Mouse (Mus musculus): ENCODE measurements at regions not wholly inside any gene's neighbourhood (a gene's known extent, or its start where the extent isn't known, plus 50 kb on each side); places are given as distances from the start of the nearest gene placed in this dataset.
"Not testable (repeated sequence)": the region's sequence is repeated elsewhere in the genome, so short reads cannot be mapped to it uniquely, and the experiment has no call there.

GRCm38 (mm10) chr5:17141555-17141954 is 231.4 kb upstream of the Speer4f2 start:
- no peak for ATAC-seq (replicated peaks; ENCODE audit: low FRiP score, low TSS enrichment, poor library complexity, severe bottlenecking)

- ATAC-seq (replicated peaks; ENCODE audit: low FRiP score, low TSS enrichment, poor library complexity, severe bottlenecking), result no peak
Observed at GRCm38 (mm10) chr5:17174562-17174961, 198.4 kb upstream of the Speer4f2 start.

- no peak for ATAC-seq (replicated peaks; ENCODE audit: low FRiP score, low TSS enrichment, poor library complexity, severe bottlenecking)
Observed at GRCm38 (mm10) chr5:17176771-17177170, 196.2 kb upstream of the Speer4f2 start.

- no peak for ATAC-seq (replicated peaks; ENCODE audit: low FRiP score, low TSS enrichment, poor library complexity, severe bottlenecking)
Observed at GRCm38 (mm10) chr5:17208554-17209283, 164.3 kb upstream of the Speer4f2 start.

GRCm38 (mm10) chr5:17210723-17211245 is 162.2 kb upstream of the Speer4f2 start:
- no peak for ATAC-seq (replicated peaks; ENCODE audit: low FRiP score, low TSS enrichment, poor library complexity, severe bottlenecking)

GRCm38 (mm10) chr5:17223542-17223941 is 149.4 kb upstream of the Speer4f2 start:
- ATAC-seq (replicated peaks; ENCODE audit: low FRiP score, low TSS enrichment, poor library complexity, severe bottlenecking), result not testable (repeated sequence)

- ATAC-seq (replicated peaks; ENCODE audit: low FRiP score, low TSS enrichment, poor library complexity, severe bottlenecking), result no peak
Observed at GRCm38 (mm10) chr5:17247732-17248606, 125.0 kb upstream of the Speer4f2 start.

- ATAC-seq (replicated peaks; ENCODE audit: low FRiP score, low TSS enrichment, poor library complexity, severe bottlenecking), result no peak
Observed at GRCm38 (mm10) chr5:17260541-17261325, 112.2 kb upstream of the Speer4f2 start.

- no peak for ATAC-seq (replicated peaks; ENCODE audit: low FRiP score, low TSS enrichment, poor library complexity, severe bottlenecking)
Observed at GRCm38 (mm10) chr5:17262126-17262525, 110.9 kb upstream of the Speer4f2 start.

GRCm38 (mm10) chr5:17271153-17271552 is 101.8 kb upstream of the Speer4f2 start:
- ATAC-seq (replicated peaks; ENCODE audit: low FRiP score, low TSS enrichment, poor library complexity, severe bottlenecking), result peak; percentile 79

- no peak for ATAC-seq (replicated peaks; ENCODE audit: low FRiP score, low TSS enrichment, poor library complexity, severe bottlenecking)
Observed at GRCm38 (mm10) chr5:17271722-17272479, 101.1 kb upstream of the Speer4f2 start.

GRCm38 (mm10) chr5:17275346-17275745 is 97.6 kb upstream of the Speer4f2 start:
- no peak for ATAC-seq (replicated peaks; ENCODE audit: low FRiP score, low TSS enrichment, poor library complexity, severe bottlenecking)

- no peak for ATAC-seq (replicated peaks; ENCODE audit: low FRiP score, low TSS enrichment, poor library complexity, severe bottlenecking)
Observed at GRCm38 (mm10) chr5:17276782-17277578, 96.0 kb upstream of the Speer4f2 start.

GRCm38 (mm10) chr5:17280203-17280602 is 92.8 kb upstream of the Speer4f2 start:
- ATAC-seq (replicated peaks; ENCODE audit: low FRiP score, low TSS enrichment, poor library complexity, severe bottlenecking), result no peak

GRCm38 (mm10) chr5:17280951-17281350 is 92.0 kb upstream of the Speer4f2 start:
- no peak for ATAC-seq (replicated peaks; ENCODE audit: low FRiP score, low TSS enrichment, poor library complexity, severe bottlenecking)

GRCm38 (mm10) chr5:17289028-17289427 is 84.0 kb upstream of the Speer4f2 start:
- no peak for ATAC-seq (replicated peaks; ENCODE audit: low FRiP score, low TSS enrichment, poor library complexity, severe bottlenecking)

- no peak for ATAC-seq (replicated peaks; ENCODE audit: low FRiP score, low TSS enrichment, poor library complexity, severe bottlenecking)
Observed at GRCm38 (mm10) chr5:17292559-17292958, 80.4 kb upstream of the Speer4f2 start.

GRCm38 (mm10) chr5:17296571-17297035 is 76.4 kb upstream of the Speer4f2 start:
- ATAC-seq (replicated peaks; ENCODE audit: low FRiP score, low TSS enrichment, poor library complexity, severe bottlenecking), result no peak
